Mouse (Mus musculus) lung, postnatal 0 days (tissue): ENCODE measurements around the gene Pdzk1ip1. TPM values are rescaled to one million over a fixed set of nuclear protein-coding genes. Genes with fewer than 3 reads are reported as not detected.
A peak's percentile ranks its signal among the peaks of the same experiment; 100 is the strongest.

Source experiments
- ATAC-seq: fragments of 200-750 bp; cut with Nextera tagmentation; 2 replicates; pipeline ENCODE4 v1.8.0; 2017; ENCODE audit warnings: moderate library complexity
- DNase-seq: peaks from one replicate; pipeline ENCODE4 v3.0.0-alpha.2; 2016; ENCODE audit warnings: low spot score
- H3K27ac ChIP-seq: fragments of 300-500 bp; sonication (generic); 2 replicates; pipeline ENCODE4 v1.5.1; 2014; ENCODE audit warnings: antibody characterized with exemption, mild to moderate bottlenecking, low read length, mixed read lengths
- H3K27me3 ChIP-seq: fragments of 300-500 bp; sonication (generic); replicated peaks from 2 replicates; pipeline ENCODE4 v1.6.1; 2014; ENCODE audit warnings: low read length, mixed read lengths; ENCODE audit not compliant: insufficient read depth
- H3K36me3 ChIP-seq: fragments of 300-500 bp; sonication (generic); 2 replicates; pipeline ENCODE4 v1.6.1; 2014; ENCODE audit warnings: low read length, mixed read lengths; ENCODE audit not compliant: insufficient read depth
- H3K4me1 ChIP-seq: fragments of 300-500 bp; sonication (generic); 2 replicates; pipeline ENCODE4 v1.6.1; 2014; ENCODE audit warnings: antibody characterized with exemption, low read depth, low read length, mixed read lengths; ENCODE audit not compliant: insufficient read depth
- H3K4me2 ChIP-seq: fragments of 300-500 bp; sonication (generic); replicated peaks from 2 replicates; pipeline ENCODE4 v1.6.1; 2014; ENCODE audit warnings: low read depth, mild to moderate bottlenecking, low read length, moderate library complexity, mixed read lengths
- H3K4me3 ChIP-seq: fragments of 300-500 bp; sonication (generic); 2 replicates; pipeline ENCODE4 v1.5.1; 2014; ENCODE audit warnings: low read depth, low read length
- H3K9ac ChIP-seq: fragments of 300-500 bp; sonication (generic); replicated peaks from 2 replicates; pipeline ENCODE4 v1.6.1; 2014; ENCODE audit warnings: low read depth, mild to moderate bottlenecking
- H3K9me3 ChIP-seq: fragments of 300-500 bp; sonication (generic); 2 replicates; pipeline ENCODE4 v1.6.1; 2016; ENCODE audit warnings: low read length, mixed read lengths
- CTCF ChIP-seq: IDR thresholded peaks from 2 replicates; pipeline ENCODE4 v1.5.1; 2016; ENCODE audit warnings: antibody characterized with exemption, mild to moderate bottlenecking
- EP300 ChIP-seq: IDR thresholded peaks from 2 replicates; pipeline ENCODE4 v1.6.1; 2016; ENCODE audit warnings: antibody characterized with exemption, mild to moderate bottlenecking, control low read depth
- WGBS: fragments of 180-500 bp; shearing (Covaris S2); extraction: QIAGEN DNeasy Blood & Tissue Kit; methylation state at CpG from one replicate; pipeline ENCODE4 v1.1.7; 2014; 5-methylcytosine and 5-hydroxymethylcytosine counted together
- polyA plus RNA-seq: library from polyadenylated mRNA; unstranded; fragments of >200 nt; fragmentation: Nextera tagmentation; extraction: Ambion mirVana; gene quantifications from 2 replicates; pipeline ENCODE4 v1.2.1, GENCODE M21; 2015

Gene Pdzk1ip1
- polyA plus RNA-seq, 1 experiment from 2014 or later, result 99.9 TPM

GRCm38 (mm10) chr4:115071668-115072067 is 16.8 kb upstream of the Pdzk1ip1 start:
- Histone ChIP-seq H3K4me1 (no peaks in the 10 kb centered on the region), H3K9ac (no peak overlapping the region), H3K9me3 (no peaks in the 10 kb centered on the region), H3K27ac (no peak overlapping the region), H3K27me3 (no peaks in the 10 kb centered on the region), H3K36me3 (no peaks in the 10 kb centered on the region), H3K4me2 (no peak overlapping the region), H3K4me3 (no peak overlapping the region)
- ATAC-seq (peak; percentile 32; the same call in 1 of the 2 replicates), DNase-seq (no peak)
- WGBS, result 20% methylated on average over 1 of the region's 1 CpGs
- TF ChIP-seq CTCF (peak; percentile 34), EP300 (no peak)

GRCm38 (mm10) chr4:115074789-115075188 is 13.7 kb upstream of the Pdzk1ip1 start:
- H3K4me3 ChIP-seq, result no peak overlapping the region
- 74% methylated on average over 1 of the region's 1 CpGs for WGBS
- H3K27ac ChIP-seq, result peak overlapping the region; percentile 76
- DNase-seq (no peak), ATAC-seq (no peak)
- no peaks in the 10 kb centered on the region for H3K9me3 ChIP-seq
- no peak overlapping the region for H3K4me2 ChIP-seq
- H3K27me3 ChIP-seq, result no peaks in the 10 kb centered on the region
- TF ChIP-seq CTCF (no peak), EP300 (no peak)
- no peaks in the 10 kb centered on the region for H3K4me1 ChIP-seq
- no peaks in the 10 kb centered on the region for H3K36me3 ChIP-seq
- H3K9ac ChIP-seq, result no peak overlapping the region

GRCm38 (mm10) chr4:115075204-115075915 is 13.1 kb upstream of the Pdzk1ip1 start:
- DNase-seq, result peak; percentile 75

GRCm38 (mm10) chr4:115078892-115079820 is 9.4 kb upstream of the Pdzk1ip1 start:
- Histone ChIP-seq H3K27me3 (no peaks in the 10 kb centered on the region), H3K9ac (no peak overlapping the region), H3K4me3 (no peak overlapping the region), H3K27ac (no peak overlapping the region), H3K9me3 (no peaks in the 10 kb centered on the region), H3K4me1 (no peaks in the 10 kb centered on the region), H3K4me2 (no peak overlapping the region), H3K36me3 (no peaks in the 10 kb centered on the region)
- WGBS, result 39% methylated on average over 10 of the region's 10 CpGs
- DNase-seq (peak; percentile 50), ATAC-seq (peak; percentile 44)
- TF ChIP-seq CTCF (no peak), EP300 (no peak)

More at GRCm38 (mm10) chr4:115075204-115075915, 13.1 kb upstream of the Pdzk1ip1 start:
- Histone ChIP-seq H3K36me3 (no peaks in the 10 kb centered on the region), H3K27ac (peak overlapping the region; percentile 76), H3K4me2 (no peak overlapping the region), H3K4me1 (no peaks in the 10 kb centered on the region), H3K9me3 (no peaks in the 10 kb centered on the region), H3K27me3 (no peaks in the 10 kb centered on the region), H3K4me3 (no peak overlapping the region), H3K9ac (no peak overlapping the region)
- peak; percentile 85 for ATAC-seq
- peak; percentile 65; the same call in 1 of the 2 replicates for TF ChIP-seq EP300
- no peak for TF ChIP-seq CTCF
- WGBS, result 33% methylated on average over 3 of the region's 3 CpGs

GRCm38 (mm10) chr4:115079821-115080349 is 8.6 kb upstream of the Pdzk1ip1 start:
- H3K4me2 ChIP-seq, result no peak overlapping the region
- no peak overlapping the region for H3K9ac ChIP-seq
- H3K27ac ChIP-seq, result no peak overlapping the region
- no peak overlapping the region for H3K4me3 ChIP-seq
- no peak for TF ChIP-seq CTCF
- TF ChIP-seq EP300, result no peak
- H3K36me3 ChIP-seq, result no peaks in the 10 kb centered on the region
- no peaks in the 10 kb centered on the region for H3K4me1 ChIP-seq
- no peaks in the 10 kb centered on the region for H3K27me3 ChIP-seq
- DNase-seq, result no peak
- ATAC-seq, result no peak
- WGBS, result 20% methylated on average over 5 of the region's 5 CpGs
- H3K9me3 ChIP-seq, result no peaks in the 10 kb centered on the region

GRCm38 (mm10) chr4:115083031-115083430 is 5.5 kb upstream of the Pdzk1ip1 start:
- H3K4me2 ChIP-seq, result no peak overlapping the region
- no peak overlapping the region for H3K4me3 ChIP-seq
- no peak for ATAC-seq
- TF ChIP-seq EP300, result no peak
- no peak for TF ChIP-seq CTCF
- no peak overlapping the region for H3K9ac ChIP-seq
- DNase-seq, result no peak
- WGBS, result 83% methylated on average over 3 of the region's 3 CpGs
- H3K36me3 ChIP-seq, result no peaks in the 10 kb centered on the region
- no peaks in the 10 kb centered on the region for H3K9me3 ChIP-seq
- H3K27ac ChIP-seq, result no peak overlapping the region
- no peaks in the 10 kb centered on the region for H3K27me3 ChIP-seq
- no peaks in the 10 kb centered on the region for H3K4me1 ChIP-seq
